Mouse (Mus musculus) heart, postnatal 0 days (tissue): ENCODE results near the gene Bcl11a.

Experiments
- CTCF ChIP-seq: IDR thresholded peaks from 2 replicates; pipeline ENCODE4 v1.5.1; 2016; ENCODE audit warnings: antibody characterized with exemption, control low read depth, low read depth
- EP300 ChIP-seq: IDR thresholded peaks from 2 replicates; pipeline ENCODE4 v1.6.1; 2016; ENCODE audit warnings: antibody characterized with exemption, low read depth

GRCm38 (mm10) chr11:24099886-24100293, 22.0 kb downstream of the Bcl11a start:
- no peak for TF ChIP-seq EP300
- no peak for TF ChIP-seq CTCF
